In the genomic region with DNA sequence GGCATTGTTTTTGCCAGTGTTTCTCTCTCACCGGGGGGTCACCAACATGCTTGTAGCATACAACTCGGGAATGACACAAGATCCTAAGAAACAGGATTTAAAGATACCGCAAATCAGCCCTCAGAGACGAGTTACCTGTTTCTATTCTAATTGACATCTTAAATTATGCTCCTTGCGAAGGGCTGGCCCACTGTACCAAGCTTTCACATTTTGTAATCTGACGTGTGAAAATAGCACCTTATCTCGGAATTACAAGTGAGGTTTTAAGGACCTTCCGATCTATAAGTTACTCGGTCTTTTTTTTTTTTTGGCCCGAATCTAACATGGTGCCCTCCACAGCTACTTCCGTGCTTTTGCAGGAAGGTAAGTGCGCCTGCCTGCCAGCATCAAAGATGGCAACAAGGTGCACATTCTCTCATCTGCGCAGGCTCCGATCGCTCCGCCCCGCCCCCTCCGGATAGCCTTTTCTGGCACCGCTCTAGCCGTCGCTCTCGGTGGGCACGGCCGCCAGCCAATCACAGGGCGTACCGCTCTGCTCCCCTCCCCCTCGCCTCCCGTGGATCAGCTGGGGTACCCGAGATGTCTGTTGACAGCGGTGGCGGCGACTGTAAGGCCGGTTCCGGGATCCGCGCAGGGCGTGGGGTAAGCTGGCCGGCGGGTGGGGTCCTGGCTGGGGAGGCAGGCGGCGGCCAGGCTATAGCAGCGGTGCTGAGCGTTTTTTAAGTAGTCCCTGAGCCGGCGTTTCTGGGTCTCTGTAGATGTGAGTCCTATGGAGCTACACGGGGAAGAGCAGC, we compare ENCODE assay signal across 8 mouse cellular contexts. TPM values are rescaled to one million over a fixed set of nuclear protein-coding genes. Genes with fewer than 3 reads are reported as not detected.
DNase-seq lines count a peak whose midpoint lies in the region; ATAC-seq and TF ChIP-seq lines count a peak whose summit lies in the region.

A gene (plus strand): TSS at position 550 of the 794 bp plus-strand sequence.

- peak within 1 kb of the TSS; percentile 67 for H3K4me3 ChIP-seq in hindbrain, embryonic 10.5 days
- peak within 1 kb of the TSS; percentile 84 for H3K4me3 ChIP-seq in lung, postnatal 0 days (ENCODE audit: low read depth, low read length)

- peak; percentile 22; the same call in 1 of the 2 replicates for TF ChIP-seq CTCF in lung, postnatal 0 days (IDR thresholded peaks at IDR 0.05)

- H3K9ac ChIP-seq in lung, postnatal 0 days (replicated peaks; ENCODE audit: low read depth) = peak within 1 kb of the TSS; percentile 74

- H3K4me1 ChIP-seq in hindbrain, embryonic 10.5 days (replicated peaks) = peaks cover 14% of the 10 kb centered on the region
- H3K4me1 ChIP-seq in lung, postnatal 0 days (ENCODE audit: insufficient read depth, low read depth, low read length) = peaks cover 9% of the 10 kb centered on the region

- H3K27me3 ChIP-seq in hindbrain, embryonic 10.5 days (ENCODE audit: insufficient read depth, poor library complexity, severe bottlenecking) = no peaks in the 10 kb centered on the region
- H3K27me3 ChIP-seq in lung, postnatal 0 days (replicated peaks; ENCODE audit: insufficient read depth, low read length) = no peaks in the 10 kb centered on the region

- 4% methylated on average over 46 of the region's 46 CpGs for WGBS in hindbrain, embryonic 10.5 days
- 3% methylated on average over 46 of the region's 46 CpGs for WGBS in lung, postnatal 0 days

- H3K27ac ChIP-seq in hindbrain, embryonic 10.5 days = peak within 1 kb of the TSS; percentile 76
- H3K27ac ChIP-seq in lung, postnatal 0 days (ENCODE audit: low read length) = peak within 1 kb of the TSS; percentile 84

- peaks cover 19% of the 10 kb centered on the region for H3K9me3 ChIP-seq in hindbrain, embryonic 10.5 days
- H3K9me3 ChIP-seq in lung, postnatal 0 days (ENCODE audit: low read length) = no peaks in the 10 kb centered on the region

- peak within 1 kb of the TSS; percentile 82 for H3K4me2 ChIP-seq in lung, postnatal 0 days (replicated peaks; ENCODE audit: low read depth, low read length)

- TF ChIP-seq EP300 in lung, postnatal 0 days (IDR thresholded peaks at IDR 0.05) = peak; percentile 65

- H3K36me3 ChIP-seq in hindbrain, embryonic 10.5 days = peaks cover 25% of the 10 kb centered on the region
- H3K36me3 ChIP-seq in lung, postnatal 0 days (ENCODE audit: insufficient read depth, low read length) = 0 out of 2 replicates have a peak, but pooled peaks cover 7% of the 10 kb centered on the region

- DNase-seq in MEL-GATA-1-ER (ENCODE audit: extremely low read depth, low read depth) = peak; percentile 93
- DNase-seq in cerebellum, adult 8-10 months = peak; percentile 99
- DNase-seq in hindbrain, embryonic 10.5 days (ENCODE audit: low spot score) = peak; percentile 99
- peak; percentile 99 for DNase-seq in layer of hippocampus, adult 9-11 months
- DNase-seq in lung, postnatal 0 days (ENCODE audit: low spot score) = peak; percentile 98
- peak; percentile 97 for DNase-seq in ovary, postnatal 14 days (ENCODE audit: low spot score)
- peak; percentile 100 for DNase-seq in thymus, postnatal 14 days

- ATAC-seq in frontal cortex, adult (ENCODE audit: low TSS enrichment) = peak; percentile 99
- peak; percentile 100 for ATAC-seq in lung, postnatal 0 days

RNA-seq across cellular contexts. Expression of the gene that starts here (rescaled TPM):
- polyA plus RNA-seq in hindbrain, embryonic 10.5 days (2016; fragmentation: Nextera tagmentation; extraction: Ambion mirVana) = 59.0 and 63.8 TPM in 2 replicates
- polyA plus RNA-seq in lung, postnatal 0 days (2015; fragmentation: Nextera tagmentation; extraction: Ambion mirVana) = 32.8 and 37.0 TPM in 2 replicates

Comparison
In these comparisons a context has a peak if more than half of its experiments do, and no peak if none do; other contexts are left out.
1. Peak in every context shown above with its lines: DNase-seq, ATAC-seq, H3K4me3 ChIP-seq and H3K27ac ChIP-seq.